Mouse (Mus musculus): ENCODE results near the gene Atg2b. TPM values are rescaled to one million over a fixed set of nuclear protein-coding genes. Genes with fewer than 3 reads are reported as not detected.

Gene Atg2b
- total RNA-seq, 1 experiment from 2014 or later: 34.0 TPM

DNA sequence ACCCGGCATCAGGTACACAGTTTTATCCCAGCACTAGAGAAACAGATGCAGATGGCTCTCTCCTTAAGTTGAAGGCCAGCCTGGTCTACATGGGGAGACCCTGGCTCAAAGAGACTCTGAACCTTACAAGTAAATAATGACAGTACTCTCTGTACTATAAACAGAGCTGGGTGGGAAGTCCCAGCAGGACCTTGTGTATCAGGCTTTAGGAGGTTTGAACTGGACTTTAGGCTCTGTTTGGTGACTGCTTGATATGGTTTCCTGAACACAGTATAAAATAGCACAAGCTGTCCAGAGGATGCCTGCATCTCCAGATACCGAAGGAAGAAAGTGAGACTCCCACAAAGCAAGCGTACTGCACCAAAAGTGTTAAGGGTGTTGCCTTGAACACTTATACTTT is 1.8 kb upstream of the Atg2b start:
- no peak for ATAC-seq (replicated peaks; ENCODE audit: low read depth, poor library complexity, severe bottlenecking)

DNA sequence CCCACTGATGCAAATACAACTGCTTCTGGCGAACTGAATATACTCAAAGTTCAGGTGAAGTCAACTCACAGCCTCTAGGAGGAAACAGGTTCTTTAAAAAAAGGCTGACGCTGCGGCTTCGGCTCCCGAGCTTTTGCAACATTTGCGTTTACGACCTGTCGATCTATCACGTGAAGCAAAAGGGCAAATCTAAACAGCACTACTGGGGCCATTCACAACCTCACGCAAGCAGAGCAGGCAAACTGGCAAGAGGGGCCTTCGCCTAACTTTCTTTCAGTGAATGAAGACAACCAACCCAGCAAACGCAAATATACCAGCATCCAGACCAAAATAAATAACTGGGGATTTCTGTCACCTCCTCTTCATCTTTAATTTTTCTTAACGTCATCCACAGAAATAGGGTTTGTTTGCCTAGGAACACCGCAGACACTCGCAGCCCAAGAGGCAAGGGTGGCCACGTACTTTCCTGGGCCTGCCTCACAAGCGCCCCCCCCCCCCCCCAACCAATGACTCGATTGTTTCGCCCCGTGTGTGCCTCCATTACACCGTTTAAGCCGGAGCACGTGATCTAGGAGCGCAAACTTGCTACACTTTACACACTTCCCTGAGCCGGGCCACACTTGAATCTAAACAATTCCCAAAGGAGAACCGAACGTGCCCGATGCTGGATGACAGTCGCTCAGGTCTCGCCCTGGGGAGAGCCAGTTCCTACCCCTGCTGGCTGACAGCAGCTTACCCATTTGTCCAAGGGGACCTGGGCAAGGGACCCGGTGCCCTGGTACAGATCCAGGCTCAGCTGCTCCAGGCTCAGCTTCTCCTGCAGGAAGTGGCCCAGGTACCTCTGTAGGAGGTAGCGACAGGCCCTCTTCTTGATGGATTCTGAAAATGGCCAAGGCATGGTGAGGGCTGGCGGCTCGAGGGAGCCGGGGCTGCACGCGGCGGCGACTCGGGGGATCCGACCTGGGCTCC is 794 bp downstream of the Atg2b start, which contains the start of gene Gskip:
TSS of gene Gskip (plus strand) at position 897 of the 969 bp plus-strand sequence.
- ATAC-seq (replicated peaks; ENCODE audit: low read depth, poor library complexity, severe bottlenecking): peak; percentile 47

DNA sequence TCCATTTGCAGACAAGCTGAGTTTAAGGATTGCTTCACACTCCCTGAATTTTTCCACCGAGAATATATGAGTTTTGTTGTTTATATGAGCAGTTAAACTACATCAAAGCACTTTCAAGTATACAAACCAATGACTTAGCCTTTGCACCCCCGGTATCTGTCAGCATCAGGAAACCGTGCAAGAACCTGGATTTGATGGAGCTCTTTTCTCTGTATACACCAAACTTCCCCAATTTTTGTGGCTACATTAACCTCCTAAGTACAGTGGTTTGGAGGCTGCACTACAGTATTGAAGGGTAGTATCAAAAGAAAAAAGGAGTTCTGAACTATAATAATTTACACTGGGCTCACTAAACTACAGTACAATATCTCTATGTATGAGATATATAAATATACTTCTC is 6.2 kb downstream of the Atg2b start:
- ATAC-seq (replicated peaks; ENCODE audit: low read depth, poor library complexity, severe bottlenecking): peak; percentile 47; the same call in 1 of the 2 replicates

DNA sequence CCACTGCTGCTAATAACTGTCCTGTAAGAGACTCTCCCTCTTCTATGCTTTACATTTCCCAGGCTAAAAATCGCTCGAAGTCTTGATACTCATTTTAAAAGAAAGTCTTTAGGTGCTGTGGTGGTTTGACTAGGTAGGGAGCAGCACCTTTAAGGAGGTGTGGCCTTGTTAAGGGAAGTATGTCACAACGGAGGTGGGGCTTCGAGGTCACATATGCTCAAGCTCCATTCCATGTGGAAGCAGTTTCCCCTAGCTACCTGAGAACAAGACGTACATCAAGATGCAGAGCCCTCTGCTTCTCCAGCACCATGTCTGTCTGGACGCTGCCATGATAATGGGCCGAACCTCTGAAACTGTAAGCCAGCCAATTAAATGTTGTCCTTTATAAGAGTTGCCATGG is 6.8 kb downstream of the Atg2b start:
- ATAC-seq (replicated peaks; ENCODE audit: low read depth, poor library complexity, severe bottlenecking): no peak

DNA sequence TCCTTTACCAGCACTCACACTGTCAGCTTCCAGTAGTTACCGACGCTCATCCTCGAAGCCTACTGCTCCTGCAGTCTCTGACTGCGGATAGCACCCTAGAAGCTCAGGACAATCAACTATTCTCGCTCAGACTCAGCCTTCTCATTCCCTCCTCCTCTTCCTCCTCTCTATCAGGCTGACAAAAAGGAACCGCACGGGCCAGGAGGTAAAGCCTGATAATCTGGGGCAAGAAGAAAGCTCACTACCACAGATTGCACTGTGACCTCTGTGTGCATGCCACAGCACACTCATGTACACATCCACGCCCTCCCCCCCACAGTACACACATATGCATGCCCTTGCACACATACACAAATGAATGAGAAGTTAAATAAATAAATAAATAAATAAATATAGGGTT is 8.7 kb downstream of the Atg2b start:
- ATAC-seq (replicated peaks; ENCODE audit: low read depth, poor library complexity, severe bottlenecking): peak; percentile 53; the same call in 1 of the 2 replicates

DNA sequence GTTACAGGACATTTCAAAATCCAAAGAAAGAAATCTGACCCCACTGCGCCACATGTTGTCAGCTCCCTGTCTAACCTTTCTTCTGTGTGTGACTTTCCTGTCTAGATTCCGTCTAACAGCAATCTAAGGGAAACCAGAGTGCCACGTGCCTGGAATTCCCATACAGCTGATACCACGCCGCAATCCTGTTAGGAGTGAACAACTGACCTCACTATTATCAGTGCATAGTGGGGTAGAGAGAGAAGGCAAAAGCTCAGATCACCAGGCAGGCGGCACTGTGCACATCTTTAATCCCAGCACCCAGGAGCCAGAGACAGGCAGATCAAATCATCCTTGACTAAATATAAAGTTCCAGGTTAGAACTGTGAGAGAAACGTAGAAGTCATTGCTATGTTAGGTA is 29.2 kb downstream of the Atg2b start:
- ATAC-seq (replicated peaks; ENCODE audit: low read depth, poor library complexity, severe bottlenecking): no peak

DNA sequence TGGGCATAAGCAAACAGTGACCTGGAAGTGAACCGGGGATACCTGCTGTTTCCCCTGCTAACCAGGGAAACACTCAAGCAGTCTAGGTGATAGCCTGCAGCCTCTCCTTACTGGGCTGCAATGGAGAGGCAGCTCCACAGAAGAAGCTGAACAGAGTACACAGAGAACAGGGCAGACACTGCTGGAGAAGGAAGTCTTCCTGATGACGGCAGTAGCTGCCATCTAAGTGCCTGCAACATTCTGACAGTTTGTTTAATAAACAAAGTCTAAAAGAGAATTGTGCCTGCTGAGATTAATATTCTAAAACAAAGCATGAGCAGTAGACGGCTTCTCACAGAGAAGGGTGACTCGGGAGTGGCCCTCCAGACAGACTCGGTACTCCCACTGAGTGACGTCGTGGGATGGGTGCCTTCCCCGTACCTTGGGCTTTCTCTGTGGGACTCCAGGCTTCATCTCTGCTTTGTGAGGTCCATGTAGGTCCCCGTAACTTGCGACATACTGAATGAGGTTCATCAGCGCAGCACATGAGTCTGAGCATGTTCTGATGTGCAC is 42.2 kb downstream of the Atg2b start:
- no peak for ATAC-seq (replicated peaks; ENCODE audit: low read depth, poor library complexity, severe bottlenecking)

DNA sequence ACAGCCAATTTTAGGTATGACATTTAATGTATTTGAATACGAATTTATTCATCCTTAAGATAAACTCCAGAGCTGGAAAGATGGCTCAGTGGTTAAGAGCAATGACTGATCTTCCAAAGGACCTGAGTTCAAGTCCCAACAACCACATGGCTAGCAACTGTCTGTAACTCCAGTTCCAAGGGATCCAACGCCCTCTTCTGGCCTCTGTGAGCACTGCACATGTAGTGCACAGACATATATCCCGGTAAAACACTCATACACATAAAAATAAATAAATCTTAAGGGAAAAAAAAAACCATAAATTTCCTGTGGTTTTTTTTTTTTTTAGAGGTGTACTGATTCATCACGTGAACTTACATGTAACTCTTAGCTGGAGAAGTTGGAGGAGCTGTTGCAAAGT is 47.5 kb downstream of the Atg2b start:
- ATAC-seq (replicated peaks; ENCODE audit: low read depth, poor library complexity, severe bottlenecking): no peak

DNA sequence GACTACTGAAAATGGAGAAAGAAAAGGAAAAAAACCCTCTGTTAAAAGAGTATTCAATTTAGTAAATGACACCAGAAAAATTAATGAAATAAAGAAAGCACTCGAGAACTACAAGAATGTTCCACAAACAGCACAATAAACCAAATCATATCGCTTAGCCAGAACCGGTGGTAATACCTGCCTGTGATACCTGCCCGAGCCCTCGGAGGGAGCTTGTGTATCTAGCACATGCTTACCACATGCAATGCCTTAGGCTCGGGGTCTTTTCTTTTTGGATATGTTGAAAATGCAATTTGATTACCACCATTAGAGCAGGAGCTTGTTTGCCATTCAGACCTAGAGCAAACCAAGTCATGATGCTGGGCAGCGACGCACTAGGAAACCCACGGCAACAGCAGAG is 48.5 kb downstream of the Atg2b start:
- no peak for ATAC-seq (replicated peaks; ENCODE audit: low read depth, poor library complexity, severe bottlenecking)

DNA sequence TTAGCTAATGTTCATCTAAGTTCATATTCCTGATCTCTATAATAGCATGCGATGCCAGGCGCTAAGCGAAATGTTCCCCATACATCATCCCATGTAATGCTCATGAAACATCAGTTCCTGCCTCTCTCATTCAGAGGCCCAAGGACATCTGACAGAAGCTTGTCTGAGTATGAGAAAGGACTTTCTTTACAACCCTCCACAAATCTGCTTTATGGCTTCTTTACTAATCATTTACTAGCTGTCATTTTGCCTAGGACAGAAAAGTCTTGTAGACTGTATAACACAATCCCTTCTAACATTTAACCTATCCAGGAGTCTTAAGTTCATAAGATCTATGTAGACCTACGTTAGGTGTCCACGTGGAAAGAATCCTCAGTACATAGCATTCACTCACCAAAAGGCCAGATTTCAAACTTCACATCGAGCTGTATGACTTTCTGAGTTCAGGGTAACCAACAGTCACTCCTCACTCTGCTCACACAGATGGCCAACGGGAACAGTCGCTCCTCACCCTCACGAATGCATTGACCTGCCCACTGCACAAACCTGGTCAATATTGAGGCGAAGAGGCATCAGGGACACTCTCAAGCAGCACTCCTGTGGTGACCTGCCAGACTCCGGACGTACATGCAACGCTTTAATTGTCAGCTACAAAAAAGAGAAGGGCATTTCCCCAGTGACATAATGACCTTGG is 50.5 kb downstream of the Atg2b start:
- ATAC-seq (replicated peaks; ENCODE audit: low read depth, poor library complexity, severe bottlenecking): no peak

DNA sequence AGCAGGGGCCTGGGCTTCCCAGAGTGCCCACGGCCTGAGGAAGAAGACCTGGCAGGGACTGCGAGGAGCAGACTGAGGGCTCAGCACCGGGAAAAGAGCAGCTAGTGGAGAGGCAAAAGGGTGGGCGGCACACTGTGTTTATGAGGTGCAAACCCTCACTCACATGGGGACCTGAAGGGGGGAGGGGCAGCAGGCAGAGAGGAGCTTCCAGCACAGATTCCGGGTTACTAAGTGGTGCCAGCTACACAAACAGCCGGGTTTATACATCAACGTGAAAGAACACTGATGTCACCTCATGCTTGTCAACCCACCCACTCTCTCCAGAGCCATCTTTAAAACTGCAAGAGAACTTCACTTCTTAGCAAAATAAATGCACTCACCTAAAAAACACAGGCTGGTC is 59.2 kb downstream of the Atg2b start:
- no peak for ATAC-seq (replicated peaks; ENCODE audit: low read depth, poor library complexity, severe bottlenecking)

DNA sequence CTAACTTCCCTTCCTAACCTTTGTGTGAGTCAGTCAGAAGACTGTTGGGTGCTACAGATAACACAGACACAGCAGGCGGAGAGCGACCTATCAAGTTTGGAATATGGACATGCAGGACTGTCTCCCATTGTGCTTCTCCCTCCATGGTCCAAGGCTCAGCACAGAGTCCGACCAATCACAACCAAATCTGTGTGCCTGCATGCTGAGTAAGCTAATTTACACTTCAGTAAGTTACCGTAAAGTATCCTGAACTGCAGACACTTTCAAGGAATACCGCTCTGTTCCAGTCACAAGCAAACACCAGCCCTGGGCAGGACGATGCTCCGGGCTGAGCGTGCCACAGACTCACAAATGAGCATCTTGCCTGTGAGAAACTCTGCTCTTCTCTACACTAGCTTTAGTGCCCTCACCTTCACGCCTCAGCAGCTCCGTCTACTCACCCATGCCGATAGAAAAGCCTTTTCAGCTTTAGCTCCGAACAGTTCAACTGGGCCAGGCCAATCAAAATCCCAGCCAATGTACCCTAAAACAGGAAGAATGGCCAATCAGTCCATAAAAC is 62.0 kb downstream of the Atg2b start:
- ATAC-seq (replicated peaks; ENCODE audit: low read depth, poor library complexity, severe bottlenecking): no peak

DNA sequence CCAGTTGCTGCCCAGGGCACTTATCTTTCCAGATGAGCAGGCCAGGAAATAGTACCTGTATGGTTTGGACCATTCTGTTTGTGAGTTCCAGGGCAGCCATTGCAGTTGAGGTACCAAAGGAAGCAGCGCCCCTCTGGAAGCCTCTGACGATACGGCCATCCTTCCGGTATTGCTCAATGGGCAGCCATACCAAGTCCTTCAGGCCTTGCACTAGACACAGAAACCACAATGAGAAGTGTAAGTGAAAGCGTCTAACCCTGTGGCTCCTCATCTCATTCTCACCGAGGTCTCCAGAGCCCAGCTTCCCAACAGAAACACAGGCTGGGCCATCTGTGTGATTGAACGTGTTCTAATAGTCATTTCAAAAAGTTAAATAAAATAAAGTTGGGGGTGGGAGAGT is 63.0 kb downstream of the Atg2b start:
- ATAC-seq (replicated peaks; ENCODE audit: low read depth, poor library complexity, severe bottlenecking): peak; percentile 73

DNA sequence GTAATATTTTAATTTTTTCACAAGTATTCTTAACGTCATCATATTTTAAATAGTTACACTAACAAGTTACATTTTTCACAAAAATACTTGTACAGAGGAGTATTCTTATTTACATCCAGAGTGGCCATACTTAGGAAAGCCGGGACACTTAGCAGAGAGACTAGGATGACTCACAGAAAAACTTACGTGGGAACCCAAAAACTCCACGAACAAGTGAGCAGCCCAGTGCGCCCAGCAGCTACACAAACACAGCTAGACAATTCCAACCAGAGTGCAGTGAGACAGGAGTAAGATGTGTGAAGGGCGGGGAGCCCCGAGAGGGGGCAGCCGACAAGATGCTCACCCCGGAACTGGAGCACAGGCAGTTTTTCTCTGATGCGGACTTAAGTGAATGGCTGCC is 71.5 kb downstream of the Atg2b start:
- no peak for ATAC-seq (replicated peaks; ENCODE audit: low read depth, poor library complexity, severe bottlenecking)

DNA sequence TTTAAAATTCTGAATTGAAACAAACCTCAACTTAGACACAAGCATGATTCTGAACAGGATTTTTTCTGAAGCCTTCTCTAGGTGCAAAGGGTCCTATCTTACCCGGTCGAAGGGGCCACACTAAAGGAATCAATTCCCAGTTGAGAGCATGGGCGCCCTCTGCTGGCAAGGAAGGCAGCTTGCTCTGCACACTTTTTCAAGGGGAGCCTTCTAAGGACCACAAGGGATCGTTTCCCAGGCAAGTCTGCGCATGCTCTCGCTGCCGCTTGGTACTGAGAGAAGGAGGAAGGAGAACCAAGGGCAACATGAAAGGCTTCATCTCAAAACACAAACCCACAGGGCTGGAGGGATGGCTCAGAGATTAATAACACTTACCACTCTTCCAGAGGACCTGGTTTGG is 73.3 kb downstream of the Atg2b start:
- ATAC-seq (replicated peaks; ENCODE audit: low read depth, poor library complexity, severe bottlenecking): peak; percentile 65

DNA sequence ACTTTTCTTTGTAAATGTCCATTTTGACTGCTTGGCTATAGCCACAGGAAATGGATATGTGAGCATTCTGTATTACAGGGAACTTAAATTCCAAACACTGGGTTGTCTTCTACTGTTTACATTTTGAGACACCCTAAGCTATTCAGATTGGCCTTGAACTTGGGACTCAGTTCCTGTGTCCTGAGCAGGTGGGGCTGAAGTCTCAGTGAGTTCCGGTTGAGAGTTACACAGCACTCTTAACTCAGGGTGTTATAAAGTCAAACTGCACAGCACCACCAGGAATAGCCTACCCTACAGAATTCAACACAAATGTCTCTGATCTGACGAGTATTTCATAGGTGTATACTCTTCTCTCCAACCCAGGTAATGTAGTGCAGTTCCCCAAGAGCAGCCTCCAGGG is 74.0 kb downstream of the Atg2b start:
- no peak for ATAC-seq (replicated peaks; ENCODE audit: low read depth, poor library complexity, severe bottlenecking)

DNA sequence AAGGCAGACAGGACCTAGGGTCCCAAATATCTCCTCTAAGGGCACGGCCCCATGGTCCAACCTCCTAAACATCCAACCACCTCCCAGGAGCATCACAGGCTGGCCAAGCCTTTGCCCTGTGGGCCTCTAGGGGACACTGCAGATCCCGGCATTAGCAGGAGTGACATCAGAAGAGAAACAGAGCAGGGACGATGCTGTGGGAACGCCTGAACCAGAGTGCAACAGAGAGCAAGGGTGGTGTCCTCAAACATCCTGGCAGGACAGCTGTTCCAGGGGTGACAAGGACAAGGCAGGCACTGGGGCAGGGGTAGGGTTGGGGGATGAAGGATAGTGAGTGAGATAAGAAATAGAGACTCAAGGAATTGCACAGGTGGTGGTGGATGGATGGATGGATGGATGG is 78.1 kb downstream of the Atg2b start:
- ATAC-seq (replicated peaks; ENCODE audit: low read depth, poor library complexity, severe bottlenecking): no peak

DNA sequence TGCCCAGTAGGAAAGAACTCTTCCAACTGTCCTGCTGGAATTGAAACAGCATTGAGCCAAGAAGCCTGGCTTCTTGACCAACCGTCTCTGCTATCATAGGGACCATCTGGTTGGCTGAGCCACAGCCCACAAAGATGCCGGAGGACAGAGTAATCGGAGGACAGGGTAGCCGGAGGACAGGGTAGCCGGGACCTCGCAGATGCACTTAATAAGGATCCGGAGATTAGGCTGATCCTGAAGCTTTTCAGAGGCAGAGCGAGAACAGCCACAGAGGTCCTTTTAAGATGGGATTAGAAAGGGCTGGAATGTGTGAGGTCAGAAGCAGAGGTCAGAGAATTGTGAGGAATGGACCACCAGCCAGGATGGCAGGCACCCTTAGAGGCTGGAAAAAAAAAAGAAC is 79.8 kb downstream of the Atg2b start:
- ATAC-seq (replicated peaks; ENCODE audit: low read depth, poor library complexity, severe bottlenecking): no peak

DNA sequence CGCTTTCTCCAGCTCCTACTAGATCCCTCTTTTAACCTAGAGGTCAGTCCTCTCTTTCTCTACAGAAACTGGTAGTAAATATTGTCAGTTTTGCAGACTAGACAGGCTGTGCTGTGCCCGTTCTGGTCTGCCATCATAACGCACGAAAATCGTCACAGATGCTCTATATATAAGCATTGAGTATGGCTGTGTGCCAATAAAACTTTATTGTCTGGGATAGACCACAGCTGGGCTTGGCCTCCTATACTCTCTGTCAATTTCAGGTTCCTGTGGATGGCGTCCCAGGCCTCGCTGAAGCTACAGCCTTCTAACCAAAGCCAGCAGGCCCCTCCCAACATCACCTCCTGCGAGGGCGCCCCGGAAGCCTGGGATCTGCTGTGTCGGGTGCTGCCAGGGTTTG is 81.1 kb downstream of the Atg2b start:
- no peak for ATAC-seq (replicated peaks; ENCODE audit: low read depth, poor library complexity, severe bottlenecking)

DNA sequence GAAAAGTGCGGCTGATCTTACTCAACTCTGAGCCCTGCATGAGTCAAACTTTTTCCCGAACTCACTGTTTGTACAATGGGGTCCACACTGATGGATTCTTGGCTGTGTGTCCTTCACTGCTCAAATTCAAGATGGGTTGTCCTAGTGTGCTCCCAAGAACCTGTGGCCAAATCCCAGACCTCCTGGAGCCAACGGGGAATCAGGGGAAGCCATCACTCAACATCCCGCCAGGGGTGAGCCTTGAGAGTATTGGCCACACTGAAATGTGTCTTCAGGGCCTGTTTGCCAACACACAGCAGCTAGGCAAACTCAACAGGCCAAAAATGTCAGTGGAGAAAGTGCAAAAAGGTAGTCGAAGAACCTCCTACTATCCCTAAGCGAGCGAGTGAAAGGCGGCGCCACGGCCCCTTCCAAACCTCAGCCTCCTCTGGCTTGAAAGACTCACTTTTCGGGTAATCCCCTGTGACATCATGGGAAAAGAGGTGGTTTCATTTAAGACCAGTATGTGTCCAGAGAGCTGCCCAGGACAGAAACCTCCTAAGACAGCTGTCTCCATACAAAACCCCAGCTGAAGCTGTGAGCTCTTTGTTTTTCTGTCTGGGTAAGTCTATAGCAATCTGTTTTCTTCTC is 82.3 kb downstream of the Atg2b start, which contains the start of gene Bdkrb1:
TSS of gene Bdkrb1 (plus strand) at position 505 of the 630 bp plus-strand sequence.
- ATAC-seq (replicated peaks; ENCODE audit: low read depth, poor library complexity, severe bottlenecking): no peak

Measured in common myeloid progenitor, adult 5-6 weeks (primary cell).